Mouse (Mus musculus) neural tube, embryonic 10.5 days (tissue): Measurements from ENCODE around the gene D430041D05Rik.

Experiments
- DNase-seq: peaks from one replicate; pipeline ENCODE4 v3.0.0-alpha.2; 2017; ENCODE audit warnings: low spot score; ENCODE audit errors: extremely low spot score

D430041D05Rik gene

GRCm38 (mm10) chr2:104282835-104283234, 128.0 kb downstream of the D430041D05Rik start:
- no peak for DNase-seq

DNA sequence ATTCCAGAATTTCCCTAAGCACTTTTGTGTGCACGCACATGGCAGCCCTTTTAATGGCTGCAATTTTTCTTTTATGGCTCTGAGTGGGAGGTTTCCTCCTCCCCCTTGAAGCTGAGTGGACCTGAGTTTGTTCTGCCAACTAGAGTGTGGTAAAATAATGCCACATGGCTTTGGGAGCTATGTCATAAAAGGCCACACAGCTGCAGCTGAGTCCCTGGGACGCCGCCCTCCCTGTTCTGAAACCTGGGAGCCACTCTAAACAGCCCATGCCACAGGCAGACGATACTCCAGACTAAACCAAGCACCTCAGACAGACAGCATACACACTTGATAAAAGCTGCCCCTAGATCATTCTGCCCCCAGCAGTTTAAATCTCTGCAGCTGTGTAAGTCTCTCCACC, 143.8 kb downstream of the D430041D05Rik start:
- no peak for DNase-seq

- no peak for DNase-seq
These were observed 149.1 kb downstream of the D430041D05Rik start for GRCm38 (mm10) chr2:104261741-104262067.

GRCm38 (mm10) chr2:104260920-104261740, 149.7 kb downstream of the D430041D05Rik start:
- no peak for DNase-seq

DNA sequence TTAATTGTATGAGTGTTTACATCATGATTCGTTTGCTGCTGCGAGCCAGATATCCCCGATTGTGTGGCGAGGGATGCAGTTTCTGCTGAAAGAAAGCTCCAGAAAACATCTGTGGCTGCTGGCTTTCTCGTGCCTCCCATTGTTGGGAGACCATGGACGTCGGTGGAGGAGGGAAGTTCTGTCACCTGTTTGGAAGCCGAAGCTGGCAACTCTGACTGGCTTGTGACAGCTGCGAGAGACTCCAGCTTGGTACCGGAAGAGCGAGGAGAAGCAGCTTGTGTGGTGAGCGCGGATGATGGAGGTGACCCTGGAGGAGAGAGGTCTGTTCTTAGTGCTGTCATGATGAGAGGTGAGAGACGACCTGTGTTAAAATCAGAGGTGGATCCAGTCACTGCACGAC, 154.2 kb downstream of the D430041D05Rik start:
- no peak for DNase-seq

- DNase-seq = no peak
These were observed 155.9 kb downstream of the D430041D05Rik start for GRCm38 (mm10) chr2:104254944-104255343.

DNA sequence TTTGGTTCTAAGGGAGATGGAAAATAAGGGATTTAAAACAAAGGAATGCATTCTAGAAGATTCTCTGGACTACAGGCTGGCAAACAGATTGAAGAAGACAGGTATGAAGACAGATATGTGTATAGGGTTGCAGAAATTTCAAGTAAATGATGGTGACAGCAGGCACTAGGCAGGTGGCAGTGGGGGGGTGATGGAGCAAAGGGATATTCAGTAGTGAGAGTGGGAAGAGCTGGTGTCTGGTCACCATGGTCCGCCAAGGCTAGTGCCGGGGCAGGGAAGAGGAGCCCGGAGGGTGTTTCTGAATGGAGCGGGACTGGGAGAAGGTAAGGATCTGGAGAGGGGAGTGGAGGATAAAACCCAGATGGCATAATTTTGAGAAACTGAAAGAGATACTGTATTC, 157.5 kb downstream of the D430041D05Rik start:
- DNase-seq = no peak

DNA sequence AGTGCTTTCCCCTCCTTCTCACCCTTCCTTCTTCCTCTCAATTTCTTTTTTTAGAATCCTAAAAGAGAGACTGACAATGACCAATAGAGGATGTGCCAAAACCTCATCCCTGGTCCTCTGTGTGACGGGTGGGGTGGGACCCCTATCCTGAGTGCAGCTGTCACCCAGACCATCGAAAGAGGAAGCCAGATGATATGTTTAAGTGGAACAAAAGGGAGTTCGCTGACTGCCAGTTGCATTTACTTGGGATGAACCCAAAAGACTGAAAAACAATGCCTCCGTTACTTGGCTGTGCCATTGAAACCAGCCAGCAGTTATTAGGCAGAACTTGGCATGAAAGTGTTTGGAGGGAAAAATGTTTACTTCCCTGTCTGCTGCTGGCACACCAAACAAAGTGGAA, 159.2 kb downstream of the D430041D05Rik start:
- DNase-seq = no peak

DNA sequence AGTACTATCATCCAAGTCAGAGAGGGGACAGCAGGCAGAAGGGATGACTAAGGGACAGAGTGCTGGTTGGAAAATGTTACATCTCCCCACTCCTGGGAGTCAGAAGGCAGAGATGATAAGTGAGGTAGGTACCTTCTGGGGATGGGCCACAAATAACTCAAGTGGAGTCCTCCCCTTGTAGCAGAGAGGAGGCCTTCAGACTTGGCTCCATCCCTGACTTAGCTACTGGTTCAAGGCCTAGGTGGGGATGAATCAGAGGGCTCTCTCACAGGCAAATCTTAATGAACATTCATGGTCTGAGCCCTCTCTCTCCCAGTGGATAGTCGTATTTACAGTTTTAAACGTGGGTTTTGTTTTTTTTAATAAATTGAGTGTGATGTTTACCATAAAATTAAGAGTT, 161.0 kb downstream of the D430041D05Rik start:
- DNase-seq = no peak

DNA sequence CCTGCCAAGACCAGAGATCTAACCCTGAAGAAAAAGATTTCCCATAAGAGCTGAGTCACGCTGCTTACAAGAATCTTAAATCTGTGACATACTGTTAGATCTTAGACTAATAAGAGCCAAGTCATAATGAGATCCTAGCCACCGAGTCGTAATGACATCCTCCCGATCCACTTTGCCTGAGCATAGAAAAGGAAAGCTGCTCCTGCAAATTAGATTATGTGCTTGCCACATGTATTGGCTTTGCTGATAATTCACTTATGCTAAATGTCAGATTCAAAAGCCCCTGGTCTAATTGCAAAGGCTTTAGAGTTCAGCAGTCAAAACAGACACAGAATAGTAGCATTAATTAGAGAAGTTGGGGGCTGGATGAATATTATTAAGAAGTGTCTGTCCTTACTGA, 164.0 kb downstream of the D430041D05Rik start:
- no peak for DNase-seq

GRCm38 (mm10) chr2:104242055-104242454, 168.8 kb downstream of the D430041D05Rik start:
- DNase-seq = no peak

DNA sequence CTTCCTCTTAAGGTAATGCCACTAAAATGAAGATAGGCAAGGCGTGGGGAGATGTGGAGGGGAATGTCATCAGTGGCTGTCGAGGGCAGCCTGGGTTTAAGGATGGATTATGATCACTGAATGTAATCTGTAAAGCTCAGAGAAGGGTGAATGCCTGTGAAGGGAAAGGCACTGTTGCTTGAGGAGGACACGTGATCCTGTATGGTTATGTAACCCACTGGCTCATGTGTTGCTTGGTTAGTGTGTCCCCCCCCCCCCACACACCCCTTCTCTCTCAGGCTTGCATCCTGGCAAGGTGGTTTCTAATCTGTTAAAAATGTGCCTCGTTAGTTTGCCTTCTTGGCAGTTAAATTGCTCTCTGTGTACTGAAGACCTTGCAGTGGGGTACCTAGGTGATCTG, 173.7 kb downstream of the D430041D05Rik start:
- DNase-seq = no peak

- DNase-seq = no peak
These were observed 180.4 kb downstream of the D430041D05Rik start for GRCm38 (mm10) chr2:104230444-104230843.

GRCm38 (mm10) chr2:104226057-104226456, 184.8 kb downstream of the D430041D05Rik start:
- DNase-seq = no peak

GRCm38 (mm10) chr2:104219733-104220391, 191.0 kb downstream of the D430041D05Rik start:
- DNase-seq = no peak

DNA sequence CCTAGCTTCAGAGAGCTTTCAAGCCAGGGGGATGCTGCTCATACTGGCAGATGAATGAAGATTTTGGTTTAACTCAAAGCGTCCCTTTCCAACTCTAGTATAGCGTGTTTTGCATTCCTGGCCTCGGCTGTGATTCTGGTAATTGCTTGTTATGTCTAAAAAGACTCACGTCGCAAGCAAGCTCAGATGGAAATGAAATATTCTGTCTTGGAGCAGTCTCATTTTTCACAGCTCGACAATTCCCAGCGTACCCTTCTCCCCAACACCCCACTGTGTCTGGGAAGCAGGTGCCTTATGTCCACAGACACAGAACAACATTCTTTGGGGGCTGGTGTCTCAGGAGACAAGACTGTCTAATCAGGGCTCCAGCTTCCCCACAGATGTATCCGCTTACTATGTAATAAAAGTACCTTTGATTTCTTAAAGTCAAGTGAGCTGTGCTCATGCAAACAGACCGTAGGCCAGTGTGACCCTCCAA, 192.2 kb downstream of the D430041D05Rik start:
- DNase-seq = no peak

GRCm38 (mm10) chr2:104218114-104218513, 192.7 kb downstream of the D430041D05Rik start:
- no peak for DNase-seq

DNA sequence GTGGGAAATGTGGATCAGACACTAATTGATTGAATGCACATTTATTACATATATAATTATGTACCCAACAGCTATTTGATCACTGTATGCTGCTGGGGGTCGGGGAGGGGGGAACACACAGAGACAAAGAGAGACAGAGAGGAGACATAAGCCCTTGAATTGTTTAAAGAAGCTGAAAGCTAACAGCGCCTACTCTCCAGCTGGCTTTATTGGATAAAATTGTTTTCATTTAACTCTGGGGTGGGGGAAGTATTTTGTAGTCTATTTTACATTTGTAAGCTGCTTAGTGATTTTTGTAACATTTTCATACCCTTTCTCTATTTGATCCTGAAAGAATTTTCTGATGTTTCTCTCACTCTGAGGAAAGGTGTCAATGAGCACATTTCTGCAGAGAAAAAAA, 201.4 kb downstream of the D430041D05Rik start:
- DNase-seq = no peak

- DNase-seq = no peak
These were observed 202.4 kb downstream of the D430041D05Rik start for GRCm38 (mm10) chr2:104208415-104208814.

GRCm38 (mm10) chr2:104207948-104208347, 202.9 kb downstream of the D430041D05Rik start:
- peak; percentile 21 for DNase-seq

DNA sequence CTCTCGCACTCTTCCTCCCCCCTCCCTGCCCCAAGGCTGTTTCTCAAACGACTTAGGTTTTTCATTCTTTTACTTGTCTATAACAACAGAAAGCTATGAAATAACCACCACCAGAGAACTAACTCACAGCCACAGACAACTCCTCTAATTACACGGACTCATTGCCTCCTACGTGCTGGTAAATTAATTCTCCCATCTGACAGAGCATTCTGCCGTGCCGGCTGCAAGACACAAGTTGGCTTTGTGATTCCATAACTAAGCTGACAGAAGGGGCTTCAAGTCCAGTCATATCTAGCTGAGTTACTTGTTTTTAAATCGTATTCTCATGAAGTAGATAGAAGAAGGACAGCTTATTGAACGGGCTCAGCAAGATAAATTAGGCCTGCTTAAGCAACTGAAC, 205.2 kb downstream of the D430041D05Rik start:
- DNase-seq = no peak

DNA sequence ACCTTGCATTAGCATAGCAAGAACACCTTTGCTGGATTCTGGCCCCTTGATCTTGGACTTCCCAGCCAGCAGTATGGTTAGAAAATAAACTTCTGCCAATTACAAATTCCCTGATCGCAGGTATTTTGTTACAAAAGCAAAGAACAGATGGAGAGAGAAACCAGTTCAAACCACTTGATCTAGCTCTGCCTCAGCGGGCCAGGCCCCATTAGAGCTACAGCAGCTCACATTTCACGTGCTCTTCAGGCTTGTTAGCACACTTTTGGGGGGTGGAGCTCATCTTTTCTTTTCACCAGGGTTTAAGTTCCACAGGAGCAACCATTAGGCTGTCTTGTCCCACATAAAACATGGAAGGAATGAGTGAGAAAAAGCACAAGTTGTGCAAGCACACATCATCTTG, 210.6 kb downstream of the D430041D05Rik start:
- DNase-seq = no peak

- DNase-seq = no peak
These were observed 212.6 kb downstream of the D430041D05Rik start for GRCm38 (mm10) chr2:104198186-104198585.
